Mouse (Mus musculus) adipocyte (in vitro differentiated cells): ENCODE measurements around the gene Osbpl3.
A peak's percentile ranks its signal among the peaks of the same experiment; 100 is the strongest.

Source experiments
- DNase-seq: peaks from one replicate; pipeline ENCODE4 v3.0.0-alpha.2; 2016; ENCODE audit warnings: low spot score

Gene Osbpl3

GRCm38 (mm10) chr6:50331477-50331876 lies 124.5 kb downstream of the Osbpl3 start:
- DNase-seq = no peak

- no peak for DNase-seq
Measured at GRCm38 (mm10) chr6:50329380-50329779, 126.6 kb downstream of the Osbpl3 start.

- DNase-seq = no peak
Measured at GRCm38 (mm10) chr6:50328901-50329300, 127.1 kb downstream of the Osbpl3 start.

GRCm38 (mm10) chr6:50326192-50326591 lies 129.8 kb downstream of the Osbpl3 start:
- DNase-seq = no peak

- DNase-seq = no peak
Measured at GRCm38 (mm10) chr6:50325485-50325884, 130.5 kb downstream of the Osbpl3 start.

- DNase-seq = no peak
Measured at GRCm38 (mm10) chr6:50322631-50323030, 133.4 kb downstream of the Osbpl3 start.

GRCm38 (mm10) chr6:50321739-50322138 lies 134.3 kb downstream of the Osbpl3 start:
- no peak for DNase-seq

GRCm38 (mm10) chr6:50318590-50319172 lies 137.3 kb downstream of the Osbpl3 start:
- no peak for DNase-seq

- no peak for DNase-seq
Measured at GRCm38 (mm10) chr6:50318150-50318549, 137.9 kb downstream of the Osbpl3 start.

GRCm38 (mm10) chr6:50316795-50317505 lies 139.1 kb downstream of the Osbpl3 start:
- DNase-seq = no peak

GRCm38 (mm10) chr6:50314406-50315071 lies 141.5 kb downstream of the Osbpl3 start:
- DNase-seq = no peak

GRCm38 (mm10) chr6:50312647-50313046 lies 143.4 kb downstream of the Osbpl3 start:
- DNase-seq = peak; percentile 86

GRCm38 (mm10) chr6:50309019-50309418 lies 147.0 kb downstream of the Osbpl3 start:
- peak; percentile 30 for DNase-seq

GRCm38 (mm10) chr6:50306625-50307024 lies 149.4 kb downstream of the Osbpl3 start:
- DNase-seq = no peak

- DNase-seq = peak; percentile 89
Measured at GRCm38 (mm10) chr6:50304949-50305491, 151.0 kb downstream of the Osbpl3 start.

GRCm38 (mm10) chr6:50301121-50301520 lies 154.9 kb downstream of the Osbpl3 start:
- no peak for DNase-seq

GRCm38 (mm10) chr6:50300622-50301021 lies 155.4 kb downstream of the Osbpl3 start:
- no peak for DNase-seq

- no peak for DNase-seq
Measured at GRCm38 (mm10) chr6:50299071-50299470, 156.9 kb downstream of the Osbpl3 start.

- DNase-seq = no peak
Measured at GRCm38 (mm10) chr6:50297671-50298070, 158.3 kb downstream of the Osbpl3 start.

- no peak for DNase-seq
Measured at GRCm38 (mm10) chr6:50295136-50295535, 160.9 kb downstream of the Osbpl3 start.

GRCm38 (mm10) chr6:50294128-50294527 lies 161.9 kb downstream of the Osbpl3 start:
- DNase-seq = peak; percentile 95

GRCm38 (mm10) chr6:50291650-50292049 lies 164.4 kb downstream of the Osbpl3 start:
- DNase-seq = no peak

- DNase-seq = no peak
Measured at GRCm38 (mm10) chr6:50286881-50287280, 169.1 kb downstream of the Osbpl3 start.
